Mouse (Mus musculus) neural tube, embryonic 11.5 days (tissue): ENCODE measurements around the gene Nin. TPM values are rescaled to one million over a fixed set of nuclear protein-coding genes. Genes with fewer than 3 reads are reported as not detected.

Experiments
- ATAC-seq: fragments of 200-750 bp; cut with Nextera tagmentation; 2 replicates; pipeline ENCODE4 v1.8.0; 2017; ENCODE audit warnings: moderate number of reproducible peaks, mild to moderate bottlenecking, moderate TSS enrichment, moderate library complexity; ENCODE audit not compliant: insufficient read depth, low FRiP score, low TSS enrichment
- DNase-seq: peaks from one replicate; pipeline ENCODE4 v3.0.0-alpha.2; 2015; ENCODE audit warnings: low spot score
- H3K27ac ChIP-seq: fragments of 300-500 bp; sonication (generic); 2 replicates; pipeline ENCODE4 v1.5.1; 2014; ENCODE audit warnings: low read depth, mild to moderate bottlenecking, low read length
- H3K27me3 ChIP-seq: fragments of 300-500 bp; sonication (generic); 2 replicates; pipeline ENCODE4 v1.6.1; 2014; ENCODE audit warnings: mild to moderate bottlenecking, low read length, mixed read lengths; ENCODE audit not compliant: control insufficient read depth, insufficient read depth
- H3K36me3 ChIP-seq: fragments of 300-500 bp; sonication (generic); 2 replicates; pipeline ENCODE4 v1.6.1; 2014; ENCODE audit warnings: mild to moderate bottlenecking, low read length, moderate library complexity, mixed read lengths; ENCODE audit not compliant: control insufficient read depth, insufficient read depth
- H3K4me1 ChIP-seq: fragments of 300-500 bp; sonication (generic); 2 replicates; pipeline ENCODE4 v1.6.1; 2014; ENCODE audit warnings: low read length, mixed read lengths; ENCODE audit not compliant: control insufficient read depth, insufficient read depth
- H3K4me2 ChIP-seq: fragments of 300-500 bp; sonication (generic); 2 replicates; pipeline ENCODE4 v1.6.1; 2014; ENCODE audit warnings: low read depth, mild to moderate bottlenecking, moderate library complexity
- H3K4me3 ChIP-seq: fragments of 300-500 bp; sonication (generic); 2 replicates; pipeline ENCODE4 v1.5.1; 2014; ENCODE audit warnings: low read depth, low read length
- H3K9ac ChIP-seq: fragments of 300-500 bp; sonication (generic); 2 replicates; pipeline ENCODE4 v1.6.1; 2014; ENCODE audit warnings: mild to moderate bottlenecking, low read length
- H3K9me3 ChIP-seq: fragments of 300-500 bp; sonication (generic); 2 replicates; pipeline ENCODE4 v1.6.1; 2016; ENCODE audit warnings: low read length; ENCODE audit not compliant: control insufficient read depth
- WGBS: fragments of 180-500 bp; shearing (Covaris S2); extraction: QIAGEN DNeasy Blood & Tissue Kit; methylation state at CpG from one replicate; pipeline ENCODE4 v1.1.7; 2014; 5-methylcytosine and 5-hydroxymethylcytosine counted together
- polyA plus RNA-seq: library from polyadenylated mRNA; unstranded; fragments of >200 nt; fragmentation: Nextera tagmentation; extraction: Ambion mirVana; gene quantifications from 2 replicates; pipeline ENCODE4 v1.2.1, GENCODE M21; 2014

Nin gene
- polyA plus RNA-seq, 1 experiment from 2014 or later = 16.6 TPM

DNA sequence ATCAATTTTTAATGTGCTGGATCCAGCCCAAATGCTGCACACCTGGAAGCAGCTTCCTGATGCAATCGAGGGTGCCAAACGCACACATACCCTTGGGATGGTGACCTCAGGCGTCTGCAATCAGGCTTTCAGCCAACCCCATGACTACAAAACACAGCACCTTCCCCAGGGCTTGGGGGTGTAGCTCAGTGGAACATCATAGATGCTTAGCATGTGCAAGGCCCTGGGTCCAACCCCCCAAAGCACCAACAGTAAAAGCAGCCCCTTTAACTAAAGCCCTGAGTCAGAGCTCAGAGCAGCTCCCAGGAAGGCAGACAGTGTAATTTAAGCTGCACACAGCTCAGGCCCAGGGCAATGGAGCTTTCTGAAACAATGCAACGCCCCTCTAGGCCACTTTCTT is 9.3 kb downstream of the Nin start:
- Histone ChIP-seq H3K9me3 (no peaks in the 10 kb centered on the region), H3K27ac (no peak overlapping the region), H3K27me3 (no peaks in the 10 kb centered on the region), H3K4me1 (peaks cover 16% of the 10 kb centered on the region), H3K36me3 (no peaks in the 10 kb centered on the region), H3K4me3 (no peak overlapping the region), H3K4me2 (no peak overlapping the region), H3K9ac (no peak overlapping the region)
- DNase-seq (no peak), ATAC-seq (no peak)
- 58% methylated on average over 4 of the region's 4 CpGs for WGBS

GRCm38 (mm10) chr12:70103257-70103656 is 10.3 kb downstream of the Nin start:
- H3K9ac ChIP-seq = no peak overlapping the region
- WGBS = 78% methylated on average over 4 of the region's 4 CpGs
- H3K36me3 ChIP-seq = no peaks in the 10 kb centered on the region
- H3K4me3 ChIP-seq = no peak overlapping the region
- ATAC-seq (no peak), DNase-seq (no peak)
- H3K4me1 ChIP-seq = peaks cover 16% of the 10 kb centered on the region
- no peaks in the 10 kb centered on the region for H3K27me3 ChIP-seq
- no peak overlapping the region for H3K4me2 ChIP-seq
- no peak overlapping the region for H3K27ac ChIP-seq
- no peaks in the 10 kb centered on the region for H3K9me3 ChIP-seq

DNA sequence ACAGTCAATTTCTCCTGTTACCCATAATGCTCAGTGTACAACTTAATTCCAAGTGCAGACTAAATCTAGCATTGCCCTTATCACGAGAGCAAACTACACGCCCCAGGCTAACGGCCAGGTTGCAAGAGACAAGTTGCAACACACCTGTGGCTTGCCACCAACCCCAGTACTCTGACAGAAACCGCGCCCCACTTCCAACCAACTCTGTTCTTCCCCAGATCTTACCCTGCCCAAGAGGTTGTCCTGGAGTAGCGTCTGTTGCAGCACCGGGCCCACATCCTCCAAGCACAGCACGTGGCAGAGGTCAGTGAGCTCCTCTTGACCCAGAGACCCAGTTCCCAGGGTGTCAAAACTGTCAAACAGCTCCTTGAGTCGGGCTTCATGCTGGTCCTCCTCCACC is 11.1 kb downstream of the Nin start:
- Histone ChIP-seq H3K4me2 (no peak overlapping the region), H3K9ac (no peak overlapping the region), H3K9me3 (no peaks in the 10 kb centered on the region), H3K4me1 (peaks cover 10% of the 10 kb centered on the region; the same call in 1 of the 2 replicates), H3K4me3 (no peak overlapping the region), H3K27me3 (no peaks in the 10 kb centered on the region), H3K36me3 (no peaks in the 10 kb centered on the region), H3K27ac (no peak overlapping the region)
- DNase-seq (no peak), ATAC-seq (no peak)
- 84% methylated on average over 9 of the region's 9 CpGs for WGBS

DNA sequence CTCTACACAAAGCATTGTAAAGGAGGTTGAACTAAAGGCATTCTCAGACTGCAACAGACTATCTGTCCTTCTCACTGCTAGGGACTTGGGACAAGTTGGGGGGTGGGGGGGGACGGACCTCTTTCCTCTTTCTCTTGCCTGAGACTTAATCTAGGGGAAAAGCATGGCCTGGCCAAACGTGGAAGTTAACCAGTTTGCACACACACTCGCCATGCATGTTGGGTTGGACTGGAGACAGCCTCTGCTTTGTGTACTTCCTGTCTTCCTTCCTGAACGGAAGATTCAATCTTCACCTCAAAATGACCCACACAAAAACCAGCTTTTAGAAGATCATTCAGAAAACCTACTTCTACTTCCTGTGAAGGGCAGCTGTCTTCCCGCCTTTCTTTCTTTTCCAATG is 11.7 kb downstream of the Nin start:
- H3K36me3 ChIP-seq = no peaks in the 10 kb centered on the region
- ATAC-seq (no peak), DNase-seq (no peak)
- H3K27ac ChIP-seq = no peak overlapping the region
- H3K4me2 ChIP-seq = no peak overlapping the region
- peaks cover 7% of the 10 kb centered on the region; the same call in 1 of the 2 replicates for H3K4me1 ChIP-seq
- 89% methylated on average over 5 of the region's 5 CpGs for WGBS
- H3K9ac ChIP-seq = no peak overlapping the region
- no peak overlapping the region for H3K4me3 ChIP-seq
- no peaks in the 10 kb centered on the region for H3K9me3 ChIP-seq
- H3K27me3 ChIP-seq = no peaks in the 10 kb centered on the region

DNA sequence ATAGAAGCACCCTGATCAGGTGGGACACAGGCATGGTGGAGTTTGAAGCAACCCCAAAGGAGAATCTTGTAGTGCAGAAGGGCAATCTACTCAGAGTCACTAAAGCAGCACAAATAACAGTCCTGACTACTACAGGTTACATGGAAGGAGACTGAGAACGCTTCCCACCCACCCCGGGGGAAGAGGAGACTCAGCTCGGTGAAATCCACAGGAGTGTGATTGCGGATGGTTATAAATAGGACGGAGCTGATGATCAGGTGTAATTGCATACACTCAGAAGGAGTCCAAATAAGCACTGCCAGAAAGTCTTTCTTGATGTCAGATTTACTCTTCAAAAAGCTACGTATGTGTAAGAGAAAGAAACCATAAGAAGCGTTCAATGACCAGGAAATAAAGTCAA is 15.6 kb downstream of the Nin start:
- H3K27me3 ChIP-seq = no peaks in the 10 kb centered on the region
- no peak overlapping the region for H3K4me3 ChIP-seq
- no peak overlapping the region for H3K27ac ChIP-seq
- H3K4me1 ChIP-seq = peaks cover 17% of the 10 kb centered on the region
- H3K9me3 ChIP-seq = no peaks in the 10 kb centered on the region
- ATAC-seq = no peak
- WGBS = 91% methylated on average over 7 of the region's 7 CpGs
- H3K9ac ChIP-seq = no peak overlapping the region
- no peak for DNase-seq
- no peak overlapping the region for H3K4me2 ChIP-seq
- H3K36me3 ChIP-seq = no peaks in the 10 kb centered on the region

DNA sequence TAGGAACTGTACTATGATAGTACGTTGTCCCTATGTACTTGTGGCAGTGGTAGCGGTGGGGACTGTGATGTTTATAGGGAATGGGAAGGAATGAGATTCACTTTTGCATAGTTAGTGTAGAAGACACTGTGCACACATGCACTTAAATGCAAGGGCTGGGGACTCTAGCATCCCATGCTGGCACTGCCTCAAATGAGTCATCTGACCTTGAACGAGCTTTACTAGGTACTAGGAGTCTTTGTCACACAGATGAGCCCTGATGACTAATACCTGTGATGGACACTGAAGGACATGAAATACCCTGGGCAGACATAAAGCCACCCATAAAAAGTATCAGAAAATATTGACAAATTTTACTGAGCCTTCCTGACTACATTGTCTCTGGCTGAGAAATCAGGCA is 16.2 kb downstream of the Nin start:
- H3K36me3 ChIP-seq = no peaks in the 10 kb centered on the region
- ATAC-seq = no peak
- WGBS = 94% methylated on average over 3 of the region's 3 CpGs
- no peak overlapping the region for H3K4me2 ChIP-seq
- peaks cover 17% of the 10 kb centered on the region for H3K4me1 ChIP-seq
- no peaks in the 10 kb centered on the region for H3K9me3 ChIP-seq
- no peak overlapping the region for H3K9ac ChIP-seq
- H3K27ac ChIP-seq = no peak overlapping the region
- H3K4me3 ChIP-seq = no peak overlapping the region
- H3K27me3 ChIP-seq = no peaks in the 10 kb centered on the region
- no peak for DNase-seq

DNA sequence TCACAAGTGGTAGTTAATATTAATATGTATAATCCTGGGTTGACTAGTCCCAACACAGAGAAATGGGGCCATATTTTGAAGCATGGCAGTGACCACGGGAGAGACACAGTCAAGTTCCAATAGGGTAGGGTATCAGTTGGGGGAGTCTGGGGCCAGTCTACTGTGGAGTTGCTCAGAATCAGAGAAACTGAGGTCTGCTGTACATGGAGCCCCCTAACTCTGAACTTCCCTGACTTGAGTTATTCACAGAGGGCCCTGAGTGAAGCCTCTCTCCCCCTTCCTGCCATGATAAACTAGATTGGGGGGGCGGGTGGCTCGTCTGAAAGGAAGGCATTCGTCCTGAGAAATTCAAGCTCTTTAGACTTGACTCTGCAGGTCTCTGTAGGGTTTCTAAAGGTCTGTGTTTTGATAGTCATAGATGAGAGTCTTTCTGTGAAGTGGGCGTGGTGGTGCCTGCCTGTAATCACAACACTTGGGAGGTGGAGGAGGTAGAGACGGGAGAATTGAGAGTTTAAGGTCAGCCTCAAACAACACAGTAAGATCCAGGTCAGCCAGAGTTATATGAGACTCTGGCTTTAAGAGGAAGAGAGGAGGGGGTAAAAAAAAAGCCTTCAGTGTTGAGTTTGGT is 20.1 kb downstream of the Nin start:
- DNase-seq (no peak), ATAC-seq (no peak)
- Histone ChIP-seq H3K27ac (no peak overlapping the region), H3K36me3 (no peaks in the 10 kb centered on the region), H3K9me3 (no peaks in the 10 kb centered on the region), H3K4me1 (peaks cover 17% of the 10 kb centered on the region), H3K27me3 (no peaks in the 10 kb centered on the region), H3K4me3 (no peak overlapping the region), H3K4me2 (no peak overlapping the region), H3K9ac (no peak overlapping the region)
- WGBS = 65% methylated on average over 6 of the region's 6 CpGs

- ATAC-seq (no peak), DNase-seq (no peak)
- Histone ChIP-seq H3K4me1 (no peaks in the 10 kb centered on the region), H3K4me2 (no peak overlapping the region), H3K9ac (no peak overlapping the region), H3K27me3 (no peaks in the 10 kb centered on the region), H3K9me3 (no peaks in the 10 kb centered on the region), H3K36me3 (no peaks in the 10 kb centered on the region), H3K4me3 (no peak overlapping the region), H3K27ac (no peak overlapping the region)
- WGBS = 86% methylated on average over 4 of the region's 4 CpGs
These were observed 25.2 kb downstream of the Nin start for GRCm38 (mm10) chr12:70088297-70088696.

DNA sequence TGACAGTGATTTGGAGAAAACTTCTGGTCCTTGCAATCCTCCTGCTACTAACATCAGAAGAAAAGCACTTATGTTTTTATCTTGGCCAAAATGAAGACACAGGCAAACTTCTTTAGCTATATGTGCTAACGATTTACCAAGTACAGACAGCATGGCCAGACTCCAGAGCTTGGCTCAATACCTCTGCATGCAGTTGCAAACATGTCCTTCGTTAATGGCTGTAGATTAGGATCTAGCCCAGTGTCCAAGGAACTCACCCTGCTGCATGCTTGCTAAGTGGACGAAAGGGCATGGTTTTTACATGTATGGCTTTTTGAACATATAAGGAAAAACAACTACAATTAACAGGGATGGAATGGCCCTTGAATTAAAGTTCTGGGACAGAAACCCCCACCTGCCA is 28.2 kb downstream of the Nin start:
- Histone ChIP-seq H3K4me1 (no peaks in the 10 kb centered on the region), H3K4me3 (no peak overlapping the region), H3K36me3 (no peaks in the 10 kb centered on the region), H3K9me3 (no peaks in the 10 kb centered on the region), H3K9ac (no peak overlapping the region), H3K27me3 (no peaks in the 10 kb centered on the region), H3K4me2 (no peak overlapping the region), H3K27ac (no peak overlapping the region)
- ATAC-seq (no peak), DNase-seq (no peak)
- 92% methylated on average over 3 of the region's 3 CpGs for WGBS
